Mouse (Mus musculus): ENCODE results near the gene Tbck.
A peak's percentile ranks its signal among the peaks of the same experiment; 100 is the strongest.

Gene Tbck

DNA sequence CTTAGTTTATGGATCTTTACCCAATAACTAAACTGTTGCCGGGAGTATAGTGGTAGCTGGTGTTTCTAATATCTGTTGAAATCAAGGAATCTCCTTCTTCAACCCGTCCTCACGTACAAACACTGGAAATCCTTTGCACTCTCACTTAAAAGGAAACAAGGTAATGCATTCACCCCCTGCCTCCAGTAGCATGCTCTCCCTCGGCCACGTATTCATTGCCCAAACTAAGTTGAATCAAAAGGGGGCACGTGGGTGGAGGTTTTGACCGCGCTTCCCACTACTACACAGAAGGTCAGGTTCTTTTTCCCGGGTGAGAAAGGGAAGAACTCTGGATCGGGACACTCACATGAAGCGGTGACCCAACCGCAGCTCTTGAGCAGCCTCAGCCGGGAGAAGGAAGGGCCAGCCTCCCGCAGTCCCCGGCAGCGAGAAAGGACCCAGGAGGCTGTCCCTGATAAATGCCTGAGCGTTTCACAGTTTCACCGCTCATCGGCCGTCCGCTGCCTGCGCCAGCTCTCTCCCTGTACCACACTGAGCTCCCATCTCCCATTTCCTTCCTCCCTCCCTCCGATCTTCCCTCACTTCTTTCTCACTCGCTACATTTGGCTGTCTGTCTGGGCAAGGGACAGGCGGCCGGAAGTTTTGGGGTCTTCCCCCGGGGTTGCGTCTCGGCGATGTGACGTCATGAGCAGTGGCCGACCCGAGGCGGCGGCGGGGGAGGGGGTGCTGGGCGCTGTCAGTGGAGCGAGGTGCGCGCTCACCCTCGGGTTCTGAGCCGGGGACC lies at the start of gene Tbck:
Gene Tbck, plus strand, starts transcription at position 698 of the 784 bp plus-strand sequence.
- peak; percentile 91 to 94 for DNase-seq (ENCODE audit: low spot score in 2 of 2)

GRCm38 (mm10) chr3:132637080-132637479 lies 46.9 kb upstream of the Tbck start:
- no peak for DNase-seq (ENCODE audit: low spot score in 2 of 2)

- no peak for DNase-seq (ENCODE audit: low spot score in 2 of 2)
Measured at GRCm38 (mm10) chr3:132644071-132644470, 39.9 kb upstream of the Tbck start.

DNA sequence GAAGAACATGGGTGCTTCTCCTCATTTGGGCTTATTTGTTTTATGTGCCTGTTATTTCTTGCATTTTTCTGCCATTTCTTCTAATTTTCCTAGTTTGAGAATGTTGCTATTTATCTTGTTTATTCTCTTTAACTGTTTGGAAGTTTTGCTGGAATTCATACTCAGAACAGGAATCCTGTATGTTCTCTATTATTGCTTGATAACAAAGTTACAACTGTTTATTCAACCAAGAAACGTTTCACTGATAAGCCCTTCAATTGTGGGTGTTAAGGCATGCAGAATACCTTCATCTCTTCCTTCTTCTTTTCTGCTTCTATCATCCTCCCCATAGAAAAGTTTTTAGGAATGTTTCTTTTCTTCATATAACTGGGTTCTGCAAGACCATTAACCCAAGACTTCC lies 37.1 kb upstream of the Tbck start:
- DNase-seq (ENCODE audit: low spot score in 2 of 2), result no peak

GRCm38 (mm10) chr3:132649368-132649767 lies 34.6 kb upstream of the Tbck start:
- DNase-seq (ENCODE audit: low spot score in 2 of 2), result no peak

- no peak for DNase-seq (ENCODE audit: low spot score in 2 of 2)
Measured at GRCm38 (mm10) chr3:132650191-132650590, 33.8 kb upstream of the Tbck start.

- DNase-seq (ENCODE audit: low spot score in 2 of 2), result no peak
Measured at GRCm38 (mm10) chr3:132651776-132652175, 32.2 kb upstream of the Tbck start.

- no peak for DNase-seq (ENCODE audit: low spot score in 2 of 2)
Measured at GRCm38 (mm10) chr3:132653959-132654358, 30.0 kb upstream of the Tbck start.

GRCm38 (mm10) chr3:132655955-132656354 lies 28.0 kb upstream of the Tbck start:
- DNase-seq (ENCODE audit: low spot score in 2 of 2), result no peak

GRCm38 (mm10) chr3:132677494-132677893 lies 6.5 kb upstream of the Tbck start:
- DNase-seq (ENCODE audit: low spot score in 2 of 2), result no peak

DNA sequence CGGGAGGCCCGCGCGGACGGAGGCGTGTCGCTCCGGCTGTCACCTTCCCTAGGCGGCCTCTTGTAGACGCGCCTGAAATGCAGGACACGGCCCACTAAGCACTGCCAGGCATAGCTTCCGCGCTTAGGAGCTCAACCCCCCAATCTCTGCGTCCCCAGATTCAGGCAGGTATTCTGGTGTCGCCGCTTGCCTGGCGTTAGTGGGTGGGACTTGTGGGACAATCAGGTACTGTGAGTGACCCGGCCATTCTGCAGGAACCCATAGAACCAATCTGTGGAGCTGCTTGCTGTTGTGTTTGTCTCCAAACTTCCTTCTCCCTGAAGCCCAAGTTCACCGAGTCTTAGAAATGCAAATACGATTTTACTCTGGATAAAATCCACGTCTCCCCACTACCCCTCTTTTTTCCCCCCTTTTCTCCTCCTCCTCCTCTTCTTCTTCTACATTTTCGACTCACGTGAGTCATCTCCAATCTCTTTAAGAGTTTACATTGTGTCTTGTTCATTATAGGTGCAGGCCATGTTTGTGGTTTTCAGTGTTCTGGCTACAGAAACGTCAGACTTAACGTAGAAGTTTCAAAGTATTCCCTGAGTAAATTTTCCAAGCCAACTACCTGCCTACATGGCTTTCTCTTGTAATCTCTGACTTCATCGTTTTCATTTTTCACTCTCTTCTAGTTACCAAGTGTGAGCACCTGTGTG lies 436 bp downstream of the Tbck start, which contains the start of gene Aimp1:
Gene Aimp1, minus strand, starts transcription at position 140 of the 698 bp plus-strand sequence.
- DNase-seq (ENCODE audit: low spot score in 2 of 2), result no peak

DNA sequence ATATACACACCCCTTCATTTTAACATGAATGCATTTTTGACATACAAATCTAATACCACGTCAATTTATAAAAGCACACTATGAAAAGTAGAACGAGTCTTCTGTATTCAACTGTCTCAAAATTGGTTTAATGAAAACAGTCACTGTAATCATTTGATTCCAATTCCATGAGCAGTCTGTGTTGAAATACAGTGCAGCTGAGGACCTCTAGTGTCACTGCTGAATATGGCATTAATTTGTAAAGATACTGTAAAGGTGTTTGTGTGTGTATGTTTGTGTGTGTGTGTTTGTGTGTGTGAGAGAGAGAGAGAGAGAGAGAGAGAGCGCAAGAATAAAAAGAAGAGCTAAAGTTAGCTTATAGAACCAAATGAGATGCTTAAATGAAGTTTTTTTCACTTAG lies 17.4 kb downstream of the Tbck start:
- no peak for DNase-seq (ENCODE audit: low spot score in 2 of 2)

DNA sequence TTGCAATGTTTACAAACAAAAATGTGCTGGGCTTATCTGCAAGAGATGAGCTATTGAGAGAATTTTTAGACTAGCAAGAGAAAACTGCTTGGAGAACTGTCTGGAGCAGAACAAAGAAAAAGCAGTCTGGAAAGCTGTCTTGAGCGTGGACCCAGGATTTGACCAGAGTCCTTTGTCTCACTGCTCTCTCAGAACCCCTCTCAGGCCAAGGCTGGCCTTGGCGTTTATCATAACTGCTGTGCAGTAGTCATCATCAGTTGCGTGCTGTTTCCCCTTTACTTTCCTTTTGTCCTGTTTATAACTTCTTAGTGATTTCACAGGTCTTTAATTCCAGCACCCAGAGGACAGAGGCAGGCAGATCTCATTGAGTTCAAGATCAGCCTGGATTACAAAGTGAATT lies 20.3 kb downstream of the Tbck start:
- no peak for DNase-seq (ENCODE audit: low spot score in 2 of 2)

GRCm38 (mm10) chr3:132706977-132707376 lies 23.0 kb downstream of the Tbck start:
- no peak for DNase-seq (ENCODE audit: low spot score in 2 of 2)

- DNase-seq (ENCODE audit: low spot score in 2 of 2), result no peak
Measured at GRCm38 (mm10) chr3:132713913-132714312, 30.0 kb downstream of the Tbck start.

- DNase-seq (ENCODE audit: low spot score in 2 of 2), result no peak
Measured at GRCm38 (mm10) chr3:132717316-132717715, 33.4 kb downstream of the Tbck start.

- no peak for DNase-seq (ENCODE audit: low spot score in 2 of 2)
Measured at GRCm38 (mm10) chr3:132724326-132724725, 40.4 kb downstream of the Tbck start.

DNA sequence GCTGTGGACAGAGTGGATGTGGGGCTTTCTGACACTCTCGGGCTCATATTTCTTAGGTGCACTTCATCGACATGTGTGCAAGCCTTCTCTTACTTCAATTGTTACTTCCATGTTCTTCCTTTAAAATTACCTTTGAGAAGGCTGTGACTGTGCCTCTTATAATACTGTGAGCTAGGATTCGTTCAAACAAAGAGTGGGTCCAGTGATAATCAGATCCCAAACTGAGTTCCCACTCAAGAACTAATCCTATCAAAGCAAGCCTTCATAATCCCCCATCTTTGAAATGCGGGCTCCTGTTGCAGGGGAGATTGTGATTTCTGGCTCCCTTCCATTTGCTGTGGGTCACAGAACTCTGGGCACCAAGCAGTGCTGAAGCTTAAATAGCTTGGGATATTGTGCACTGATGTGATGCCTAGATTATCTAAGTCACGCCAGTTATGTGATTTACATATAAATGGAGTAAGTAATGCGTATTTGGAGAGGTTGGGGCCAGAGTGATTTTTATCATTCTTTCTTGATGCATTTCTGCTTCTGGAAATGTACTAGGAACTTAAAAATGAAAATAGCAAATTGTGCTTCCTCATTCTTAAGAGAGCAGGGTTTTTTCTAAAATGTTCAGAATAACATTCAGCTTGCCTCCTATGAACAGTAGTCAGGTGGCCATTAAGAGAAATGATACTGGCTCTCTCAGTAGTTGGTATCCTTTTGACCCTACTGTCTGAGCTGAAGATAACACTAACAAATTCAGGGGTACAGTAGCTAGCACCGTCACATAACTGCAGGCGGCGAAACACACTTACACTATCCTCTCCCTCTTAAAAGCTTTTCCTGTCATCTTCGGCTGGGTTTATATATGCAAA lies 60.6 kb downstream of the Tbck start:
- DNase-seq (ENCODE audit: low spot score in 2 of 2), result no peak

DNA sequence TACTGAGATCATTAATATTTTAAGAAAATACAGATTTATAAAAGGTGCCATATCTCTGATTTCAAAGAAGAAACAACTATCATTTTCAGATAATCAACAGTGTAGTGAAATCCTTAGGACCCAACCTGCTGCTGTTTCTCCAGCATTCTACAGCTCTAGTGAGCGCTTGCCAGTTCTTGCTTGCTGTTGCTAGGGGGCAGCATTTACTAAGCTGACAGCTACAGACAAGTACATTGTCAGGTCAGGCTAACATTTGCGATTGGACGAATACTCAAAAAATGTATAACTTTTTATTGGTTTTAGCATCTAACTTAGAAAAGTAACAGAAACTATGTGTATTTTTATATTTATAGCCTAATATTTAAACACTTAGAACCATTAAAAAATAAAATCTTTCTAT lies 63.1 kb downstream of the Tbck start:
- peak in 1 of 2 experiments; percentile 25 for DNase-seq (ENCODE audit: low spot score in 2 of 2)

DNA sequence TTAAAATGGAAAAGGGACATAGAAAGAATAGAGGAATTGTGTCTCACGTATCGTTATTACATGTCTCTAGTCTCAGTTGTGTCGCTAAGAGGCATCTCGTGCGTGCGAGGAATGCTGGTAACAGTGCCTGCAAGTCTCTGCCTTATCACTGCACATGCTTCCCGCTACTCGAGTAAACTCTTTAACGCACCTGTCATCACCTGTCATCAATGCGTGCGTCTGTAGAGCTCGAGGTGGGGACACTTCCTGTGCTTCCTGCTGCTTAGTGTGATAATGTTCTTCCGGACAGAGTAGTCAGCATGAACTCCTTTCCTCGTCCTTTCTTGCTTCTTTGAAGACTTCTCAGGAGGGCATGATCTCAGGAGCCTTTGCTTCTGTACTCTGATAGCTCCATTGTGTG lies 63.8 kb downstream of the Tbck start:
- DNase-seq (ENCODE audit: low spot score in 2 of 2), result no peak

DNA sequence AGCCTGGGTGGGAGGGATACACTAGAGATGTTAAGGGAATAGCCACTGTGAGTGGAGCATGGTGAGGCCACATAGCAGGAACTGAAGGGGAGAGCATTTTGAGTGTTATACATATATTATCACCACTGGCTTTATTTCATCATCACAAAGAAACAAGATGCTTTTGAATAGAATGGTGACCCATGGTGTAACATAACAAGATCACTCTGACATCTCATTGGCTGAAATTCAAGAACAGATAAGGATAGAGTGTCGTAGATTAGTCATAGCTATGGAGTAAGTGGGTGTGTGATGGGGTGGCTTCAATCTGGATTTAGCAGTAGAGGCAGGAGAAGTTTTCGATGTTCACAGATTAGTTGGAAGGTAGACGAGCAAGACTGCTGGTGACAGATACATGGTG lies 64.8 kb downstream of the Tbck start:
- DNase-seq (ENCODE audit: low spot score in 2 of 2), result no peak

DNA sequence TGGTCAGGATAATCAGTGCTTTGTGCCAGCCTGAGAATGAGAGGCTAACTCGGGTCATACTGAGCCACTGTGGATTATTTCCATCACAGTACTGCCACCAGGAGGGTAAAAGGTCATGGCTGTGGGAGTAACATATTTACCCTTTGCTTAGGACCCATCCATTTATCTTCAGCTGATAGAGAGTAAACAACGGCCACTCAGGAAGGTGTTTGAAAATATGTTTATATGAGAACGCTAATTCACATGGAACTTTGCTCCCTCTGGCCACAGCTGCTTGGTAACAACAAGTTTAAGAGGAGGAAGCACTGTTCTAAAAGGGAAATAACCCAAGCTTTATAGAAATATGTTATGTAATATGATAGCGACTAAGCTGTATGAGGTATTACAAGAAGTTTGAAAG lies 68.8 kb downstream of the Tbck start:
- no peak for DNase-seq (ENCODE audit: low spot score in 2 of 2)
